Mouse (Mus musculus): ENCODE results near the gene Itsn1. TPM values are rescaled to one million over a fixed set of nuclear protein-coding genes. Genes with fewer than 3 reads are reported as not detected.

The Itsn1 gene
- 18.0 and 21.7 TPM in 2 replicates for polyA plus RNA-seq (2021; fragmentation: Nextera tagmentation)
- long read RNA-seq, experiment 1, full-length matches to known transcripts: 1 of 50 reads
- long read RNA-seq, experiment 1, partial matches to known transcripts: 33 of 50 reads
- long read RNA-seq, experiment 1, other reads (novel, unspliced or antisense): 16 of 50 reads
- long read RNA-seq, experiment 2, full-length matches to known transcripts: 33 of 168 reads
- long read RNA-seq, experiment 2, partial matches to known transcripts: 76 of 168 reads
- long read RNA-seq, experiment 2, other reads (novel, unspliced or antisense): 59 of 168 reads

DNA sequence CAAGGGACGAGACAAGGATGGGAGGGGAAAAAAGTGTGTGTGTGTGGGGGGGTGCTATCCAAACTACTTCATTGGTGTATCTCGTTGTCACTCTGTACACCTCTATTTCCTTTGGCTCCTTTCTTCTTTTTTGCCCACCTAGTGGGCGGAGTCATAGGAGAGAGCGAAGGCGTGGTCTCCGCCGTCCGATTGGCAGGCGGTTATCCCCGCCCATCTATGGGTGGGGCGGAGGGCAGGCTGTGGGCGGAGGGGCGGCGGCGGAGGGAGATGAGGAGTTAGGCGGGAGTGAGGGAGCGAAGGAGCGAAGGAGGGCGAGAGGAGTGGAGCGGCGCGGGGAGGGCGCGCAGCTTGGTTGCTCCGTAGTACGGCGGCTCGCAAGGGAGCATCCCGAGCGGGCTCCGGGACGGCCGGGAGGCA lies at the start of gene Itsn1:
Gene Itsn1, plus strand, starts transcription at position 216 of the 417 bp plus-strand sequence.

DNA sequence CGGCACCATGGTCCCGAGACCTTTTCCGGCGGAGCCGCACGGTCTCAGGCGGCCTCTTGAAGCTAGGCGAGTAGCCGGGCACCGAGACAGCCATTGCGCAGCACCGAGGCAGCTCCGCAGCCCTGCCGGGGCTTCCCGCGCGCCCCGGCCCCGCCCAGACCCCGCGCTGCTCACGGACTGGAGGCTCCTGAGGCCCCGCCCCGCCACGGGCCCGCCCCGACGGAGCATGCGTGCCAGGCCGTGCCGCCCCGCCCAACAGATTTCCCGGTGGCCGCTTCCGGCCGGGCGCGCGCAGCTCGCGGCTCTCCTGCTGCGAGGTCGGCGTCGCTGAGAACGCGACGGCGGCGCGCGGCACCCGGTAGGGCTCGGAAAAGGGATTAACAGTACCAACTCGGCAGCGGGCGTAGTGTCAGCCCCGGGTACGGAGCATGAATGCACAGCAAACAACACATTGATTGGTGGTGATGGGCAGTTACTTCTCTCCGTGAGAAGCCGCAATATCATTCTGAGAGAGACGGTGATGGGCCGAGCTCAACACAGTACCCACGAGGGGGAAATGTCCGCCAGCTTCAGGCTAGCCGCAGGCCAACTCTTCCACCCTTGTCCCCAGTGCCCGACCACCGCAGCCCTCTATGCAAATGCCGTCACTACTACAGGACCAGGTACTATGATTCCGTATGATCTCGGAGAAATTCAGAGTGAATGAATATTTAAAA lies 40.3 kb upstream of the Itsn1 start, which contains the start of gene Donson:
Gene Donson, minus strand, starts transcription at position 152 of the 716 bp plus-strand sequence.

DNA sequence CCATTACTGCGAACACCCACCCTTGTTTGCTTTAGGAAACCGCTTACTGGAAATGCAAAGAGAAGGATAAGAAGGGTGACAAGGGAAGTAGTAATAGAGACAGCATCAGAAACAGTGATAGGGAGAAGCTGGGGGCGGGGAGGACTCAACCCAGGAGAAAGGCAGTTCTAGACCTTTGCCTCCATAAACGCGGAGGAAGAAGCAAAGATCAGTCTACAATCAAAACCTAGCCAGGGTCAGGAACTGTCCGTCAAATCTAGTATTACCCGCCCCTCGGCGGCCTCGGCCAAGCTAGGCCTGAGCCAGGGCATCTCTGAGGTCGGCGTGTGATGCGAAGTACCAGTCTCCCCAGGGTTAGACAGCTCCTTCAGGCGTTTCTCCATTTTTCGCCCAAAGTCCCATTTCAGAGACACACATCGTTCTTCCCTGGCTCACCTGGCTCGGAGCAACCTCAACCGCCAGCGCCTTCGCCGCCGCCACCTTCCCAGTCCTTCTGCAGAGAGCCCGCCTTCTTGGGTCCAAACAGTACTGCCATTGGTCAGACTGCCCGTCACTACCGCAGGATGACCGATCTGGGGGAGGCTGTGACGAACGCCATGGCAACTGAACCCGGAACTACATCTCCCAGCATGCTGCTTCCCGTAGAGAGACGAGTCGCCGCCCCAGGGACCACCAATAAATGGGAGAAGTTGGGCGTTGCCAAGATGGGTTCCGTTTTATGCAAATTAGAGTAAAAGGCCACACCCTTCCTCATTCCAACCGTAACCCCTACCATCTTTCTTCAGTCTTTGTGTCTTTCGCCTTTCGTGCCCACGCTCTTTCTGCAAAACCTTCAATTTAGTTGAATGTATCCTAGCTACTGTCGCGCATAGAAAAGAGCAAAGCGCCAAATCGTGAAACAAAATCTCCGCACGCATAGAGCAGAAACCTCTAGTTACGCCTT lies 687 bp upstream of the Itsn1 start, which contains the start of gene Cryzl1:
Gene Cryzl1, minus strand, starts transcription at position 853 of the 943 bp plus-strand sequence.

Small RNAs within 50 kb of the gene (microRNA-seq; reads per million reads assigned to microRNA genes)
- not detected for gene Gm27773

Other genes starting within 250 kb of the Itsn1 start
- 14.9 and 15.8 TPM in 2 replicates for gene Ifnar1, start 244.0 kb upstream of the Itsn1 start, polyA plus RNA-seq (2021; fragmentation: Nextera tagmentation)
- gene Ifngr2, start 182.2 kb upstream of the Itsn1 start, polyA plus RNA-seq (2021; fragmentation: Nextera tagmentation): 75.4 and 79.0 TPM in 2 replicates
- 138 and 169 TPM in 2 replicates for gene Tmem50b, start 131.5 kb upstream of the Itsn1 start, polyA plus RNA-seq (2021; fragmentation: Nextera tagmentation)
- gene Dnajc28, start 110.3 kb upstream of the Itsn1 start, polyA plus RNA-seq (2021; fragmentation: Nextera tagmentation): 8.5 and 10.9 TPM in 2 replicates
- 24.0 and 26.1 TPM in 2 replicates for gene Gart, start 82.3 kb upstream of the Itsn1 start, polyA plus RNA-seq (2021; fragmentation: Nextera tagmentation)
- 63.5 and 63.9 TPM in 2 replicates for gene Son, start 81.8 kb upstream of the Itsn1 start, polyA plus RNA-seq (2021; fragmentation: Nextera tagmentation)
- 4.8 and 5.6 TPM in 2 replicates for gene Donson, start 40.5 kb upstream of the Itsn1 start, polyA plus RNA-seq (2021; fragmentation: Nextera tagmentation)
- gene Cryzl1, start 306 bp upstream of the Itsn1 start, polyA plus RNA-seq (2021; fragmentation: Nextera tagmentation): 162 and 167 TPM in 2 replicates